Mouse (Mus musculus): ENCODE measurements at regions not wholly inside any gene's neighbourhood (a gene's known extent, or its start where the extent isn't known, plus 50 kb on each side); places are given as distances from the start of the nearest gene placed in this dataset.

DNA sequence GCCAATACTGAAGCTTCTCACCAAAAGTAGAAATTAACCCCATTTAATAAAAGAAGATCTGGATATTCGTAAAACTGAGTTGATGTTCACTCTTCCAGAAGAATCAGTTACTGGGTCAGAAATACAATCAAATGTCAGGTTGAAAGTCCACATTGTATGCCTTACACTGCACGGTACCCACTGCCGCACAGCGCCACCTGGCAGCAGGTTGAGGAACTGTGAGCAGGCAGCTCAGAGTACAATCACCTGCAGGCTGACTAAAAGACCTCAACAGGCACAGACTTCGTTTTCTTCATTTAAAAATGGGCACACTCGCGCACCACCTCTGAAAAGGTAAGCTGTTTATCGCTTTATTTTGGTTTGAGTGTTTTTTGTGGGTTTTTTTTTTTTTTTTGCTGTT, 341.8 kb upstream of the Mms22l start:
- DNase-seq (ENCODE audit: low spot score) = no peak

DNA sequence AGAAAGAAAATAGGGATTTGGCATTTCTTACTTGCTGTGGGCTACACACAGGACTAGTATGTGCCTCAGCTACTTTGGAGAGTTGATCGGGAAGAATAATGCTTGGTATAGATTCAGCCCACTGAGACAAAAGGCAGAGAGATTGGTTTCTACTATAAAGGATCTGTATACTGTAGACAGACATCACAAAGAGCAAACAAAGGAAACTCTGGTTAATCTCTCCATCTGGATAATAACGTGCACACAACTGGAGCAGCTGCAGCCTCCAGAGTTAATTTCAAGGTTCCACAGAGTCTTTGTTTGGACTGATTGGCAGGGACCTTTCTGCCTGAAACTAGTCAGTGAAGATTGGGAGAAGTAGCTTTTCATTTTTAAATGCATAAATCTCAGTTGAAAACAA, 322.5 kb upstream of the Mms22l start:
- no peak for DNase-seq (ENCODE audit: low spot score)

DNA sequence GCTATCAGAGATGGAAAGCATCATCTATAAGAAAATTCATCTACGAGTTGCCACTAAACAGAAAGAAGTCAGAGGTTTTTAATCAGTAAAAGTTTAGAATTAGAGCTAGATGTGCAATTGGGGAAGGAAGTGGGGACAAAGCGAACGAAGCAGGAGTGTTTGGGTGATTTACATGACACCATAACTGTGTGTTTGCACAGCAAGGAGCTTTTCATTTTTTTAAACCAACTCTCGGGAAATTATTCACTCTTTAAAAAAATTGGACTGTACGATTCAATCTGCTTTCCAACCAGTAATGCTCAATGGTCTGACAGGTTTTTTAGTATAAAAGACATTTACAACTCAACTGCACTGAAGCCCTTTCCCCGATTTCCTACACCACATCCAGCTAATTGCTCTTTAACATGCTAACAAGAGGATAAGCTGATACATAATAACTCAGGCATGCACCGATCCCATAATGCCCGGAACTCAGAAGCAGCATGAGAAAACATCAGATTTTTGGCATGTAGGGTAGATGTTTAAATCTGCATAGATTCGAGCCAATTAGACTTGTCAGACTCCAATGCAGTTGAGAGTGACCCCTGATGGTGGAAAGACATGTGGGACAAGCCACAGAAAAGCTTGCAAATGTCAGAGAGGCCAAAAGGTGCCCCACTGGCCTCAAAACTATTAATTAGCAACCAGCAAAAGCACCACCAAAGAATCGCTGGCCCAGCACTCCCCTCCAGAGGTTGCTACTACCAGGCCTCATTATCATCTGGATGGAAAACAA, 282.8 kb upstream of the Mms22l start:
- DNase-seq (ENCODE audit: low spot score) = no peak

DNA sequence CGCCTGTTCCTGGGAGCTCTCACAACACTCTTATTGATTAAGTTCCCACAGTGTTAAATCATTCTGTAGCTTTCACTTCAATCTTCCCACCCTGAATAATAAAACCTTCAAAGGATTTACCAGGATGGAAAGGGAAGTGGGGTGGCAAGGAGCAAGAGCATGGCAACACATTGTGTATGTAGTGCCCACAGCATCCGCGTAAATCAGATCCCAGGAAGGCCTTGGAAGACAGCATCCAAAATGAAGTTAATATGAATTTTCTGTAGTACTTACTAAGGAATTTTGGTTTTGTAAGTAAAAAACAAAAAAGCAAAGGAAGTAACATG, 282.3 kb upstream of the Mms22l start:
- no peak for DNase-seq (ENCODE audit: low spot score)

DNA sequence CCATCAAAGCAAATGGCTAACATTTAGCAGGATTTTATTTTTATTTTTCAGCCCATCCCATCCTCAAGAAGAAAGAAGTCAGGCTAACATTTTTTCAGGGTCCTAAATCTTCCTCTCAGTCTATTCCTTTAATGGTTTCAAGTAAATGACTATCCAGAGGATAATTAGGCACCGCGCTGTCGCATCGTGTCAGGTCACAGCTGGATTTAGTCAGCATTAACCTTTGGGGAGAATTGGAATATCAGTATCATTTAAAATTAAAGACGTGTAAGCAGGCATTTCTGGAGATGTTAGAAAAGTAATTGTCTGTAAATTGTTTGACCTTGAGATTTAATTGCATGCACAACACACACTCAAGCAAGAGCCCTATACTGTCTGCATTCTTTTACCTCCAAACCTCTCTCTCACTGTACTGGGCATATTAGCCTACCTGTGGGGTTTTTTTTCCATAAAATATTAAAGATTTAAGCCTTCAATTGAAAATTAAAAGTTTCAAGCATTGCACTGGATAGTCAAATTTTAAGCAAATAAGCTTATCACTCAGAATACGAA, 277.8 kb upstream of the Mms22l start:
- DNase-seq (ENCODE audit: low spot score) = no peak

DNA sequence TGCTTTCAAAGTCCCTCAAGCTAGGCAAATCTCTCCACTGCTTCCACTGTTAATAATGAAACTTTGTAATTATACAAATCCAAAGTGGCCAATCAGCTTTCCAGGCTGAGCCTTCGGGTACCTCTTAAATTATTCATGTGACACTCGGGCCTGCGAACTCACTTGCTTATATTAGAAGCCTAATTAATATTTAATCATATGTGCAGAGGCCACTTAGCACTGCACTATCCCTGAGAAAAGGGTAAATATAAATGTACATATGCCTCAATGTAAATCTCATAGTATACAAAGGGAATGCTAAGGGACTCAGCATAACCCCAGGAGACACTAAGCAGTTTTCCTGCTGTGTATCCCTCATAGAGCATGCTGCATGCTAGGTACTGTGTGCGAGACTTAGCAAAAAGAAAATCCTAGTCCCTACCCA, 277.2 kb upstream of the Mms22l start:
- no peak for DNase-seq (ENCODE audit: low spot score)

DNA sequence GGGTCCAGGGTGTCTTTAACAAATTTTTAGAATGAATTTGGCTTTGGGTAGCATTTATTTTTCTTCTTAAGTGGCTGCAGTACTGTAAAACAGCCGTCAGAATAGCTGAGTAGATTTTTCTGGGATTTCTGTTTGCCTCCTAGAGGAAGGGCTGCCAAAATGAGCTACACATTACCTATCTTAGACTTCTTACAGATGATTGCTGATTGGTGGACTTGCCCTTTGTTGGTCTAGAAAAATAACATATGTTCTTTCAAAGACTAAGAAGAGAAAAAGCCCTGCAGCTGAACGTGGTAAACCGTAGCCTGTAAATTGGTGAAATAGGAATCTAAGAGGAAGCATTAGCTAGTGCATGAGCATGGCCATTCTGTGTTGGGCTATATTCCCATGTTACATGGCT, 276.7 kb upstream of the Mms22l start:
- DNase-seq (ENCODE audit: low spot score) = no peak

DNA sequence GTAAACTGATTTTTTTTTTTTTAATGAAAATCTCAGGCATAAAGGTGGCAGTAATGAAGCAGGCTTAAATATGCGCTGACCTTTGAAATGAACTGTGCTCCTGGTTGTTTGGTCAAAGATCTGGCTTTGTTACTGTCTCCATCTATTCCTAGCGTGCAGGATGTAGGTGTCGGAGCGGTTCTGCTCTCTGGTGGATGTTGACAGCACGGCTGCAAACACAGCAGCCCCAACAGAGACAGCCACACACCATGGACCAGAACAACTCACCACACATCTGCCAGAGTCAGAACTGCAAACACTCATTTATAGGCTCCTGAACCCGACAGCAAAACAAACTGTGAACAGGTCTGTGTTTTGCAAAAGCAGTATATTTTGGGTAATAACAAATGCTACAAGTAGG, 251.1 kb upstream of the Mms22l start:
- DNase-seq (ENCODE audit: low spot score) = no peak

DNA sequence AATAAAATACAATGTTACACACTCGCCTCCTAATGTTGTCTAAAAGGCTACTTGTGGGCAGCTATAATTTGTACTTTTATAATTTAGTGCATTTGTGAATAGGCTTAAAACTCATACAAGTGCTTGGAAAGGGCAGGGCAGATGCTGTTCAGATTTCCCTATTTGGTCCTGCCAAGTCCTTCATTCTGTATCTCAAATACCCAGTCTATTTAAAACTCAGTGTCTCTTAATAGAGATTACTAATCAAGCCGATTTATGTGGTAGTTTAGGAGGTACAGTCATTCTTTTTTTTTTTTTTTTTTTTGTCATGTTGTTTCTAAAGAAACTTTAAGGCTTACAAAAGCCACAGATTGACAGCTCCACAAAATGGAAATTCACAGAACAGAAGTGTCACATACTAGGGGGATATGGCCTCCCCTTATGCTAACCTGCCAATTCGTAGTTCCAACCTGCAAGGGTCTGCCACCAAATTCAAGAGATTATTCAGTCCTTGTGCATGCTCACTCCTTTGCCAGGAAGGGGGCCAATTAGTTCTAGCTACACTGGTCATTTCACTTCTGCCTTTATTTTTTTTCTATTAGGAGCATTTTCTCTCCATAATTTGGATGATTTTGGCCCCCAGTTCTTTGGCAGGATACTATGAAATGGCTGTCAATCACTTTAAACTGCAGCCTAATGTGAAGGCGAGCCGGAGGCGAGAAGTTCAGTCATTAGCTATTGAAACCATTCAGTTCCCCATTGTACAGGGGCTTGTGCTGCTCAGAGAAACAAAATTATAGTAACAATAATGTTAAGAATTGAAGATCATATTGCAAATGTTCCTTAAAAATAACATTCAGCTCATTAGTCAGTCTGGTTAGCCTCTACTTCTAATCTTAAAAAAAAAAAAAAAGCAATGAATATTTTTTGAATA, 247.9 kb upstream of the Mms22l start:
- no peak for DNase-seq (ENCODE audit: low spot score)

DNA sequence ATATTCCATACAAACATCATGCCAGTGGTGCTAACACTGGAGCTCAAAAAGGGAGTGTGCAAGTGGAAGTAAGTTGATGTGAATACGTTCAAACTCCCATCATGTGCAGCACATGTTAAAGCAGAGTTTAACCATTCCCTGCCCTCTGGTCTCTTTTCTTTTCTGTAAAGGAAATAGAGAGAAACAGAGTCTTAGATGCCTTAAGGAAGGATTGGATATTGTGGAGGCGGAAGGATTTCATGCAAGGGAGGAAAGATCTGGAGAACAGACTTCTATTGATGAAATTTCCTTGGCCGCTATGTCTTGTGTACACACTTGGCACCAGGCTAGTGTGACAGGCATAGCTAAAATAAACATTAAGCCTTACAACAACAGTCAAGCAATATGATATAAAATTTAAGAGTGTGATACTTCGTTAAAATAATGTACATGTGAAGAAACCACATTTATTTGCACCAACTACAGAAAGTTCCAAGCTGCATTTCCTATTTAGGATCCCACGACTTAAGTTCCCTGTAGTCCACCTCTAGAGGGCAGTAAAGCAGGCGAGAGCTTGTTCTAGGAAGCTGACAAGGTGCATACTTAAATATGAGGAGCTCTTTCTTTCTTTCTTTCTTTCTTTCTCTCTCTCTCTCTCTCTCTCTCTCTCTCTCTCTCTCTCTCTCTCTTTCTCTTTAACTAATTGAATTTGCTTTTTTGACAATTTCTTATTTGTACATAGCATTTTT, 246.8 kb upstream of the Mms22l start:
- peak; percentile 10 for DNase-seq (ENCODE audit: low spot score)

DNA sequence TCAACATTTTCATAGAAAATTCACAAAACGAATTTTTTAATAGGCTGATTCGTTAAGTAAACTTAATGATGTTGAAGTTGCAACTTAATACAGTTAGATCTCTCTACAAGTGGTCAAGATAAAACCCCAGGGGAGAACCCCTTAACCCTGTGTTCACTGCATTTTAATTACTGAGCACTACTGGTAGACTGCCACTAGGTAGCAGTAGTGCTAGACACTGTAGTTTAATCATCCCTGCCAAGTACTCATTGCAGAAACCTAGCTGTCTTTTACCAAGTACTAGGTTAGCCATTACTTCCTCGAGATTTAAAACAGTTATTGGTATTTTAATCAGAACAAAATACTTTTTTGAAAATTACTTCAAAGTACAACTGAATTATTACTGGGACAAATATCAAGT, 218.1 kb upstream of the Mms22l start:
- DNase-seq (ENCODE audit: low spot score) = no peak
